ENCODE assay signal across 8 mouse cellular contexts in the genomic region with DNA sequence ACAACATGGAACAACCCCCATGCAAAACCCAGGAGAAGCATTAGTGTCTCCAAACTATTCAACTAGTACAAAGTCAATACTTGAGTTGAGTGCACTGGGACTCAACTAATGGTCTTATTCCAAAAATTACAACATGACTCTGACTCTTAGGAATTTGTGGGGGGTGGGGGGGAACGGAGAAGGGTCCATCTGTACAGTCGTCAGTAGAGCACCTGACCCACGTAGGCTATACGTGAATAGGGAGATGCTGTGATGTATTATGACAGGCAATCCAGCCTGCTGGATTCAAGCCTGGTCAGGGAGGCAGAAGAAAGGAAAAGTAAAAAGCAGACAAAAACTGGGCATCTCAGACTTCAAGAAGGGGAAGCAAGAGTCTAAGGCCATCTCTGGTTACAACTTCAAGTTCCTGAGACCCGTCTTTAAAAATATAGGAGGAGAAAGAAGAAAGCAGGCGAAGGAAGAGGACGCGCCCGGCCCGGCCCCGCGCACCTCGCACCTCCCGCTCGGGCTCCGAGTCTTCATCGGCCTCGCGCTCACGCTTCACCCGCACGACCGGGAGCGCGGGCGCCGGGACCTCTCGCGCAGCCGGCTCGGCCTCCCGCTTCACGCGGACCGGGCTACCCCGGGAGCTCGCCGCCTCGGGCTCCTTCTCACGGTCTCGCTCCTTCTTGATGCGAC. TPM values are rescaled to one million over a fixed set of nuclear protein-coding genes. Genes with fewer than 3 reads are reported as not detected.
DNase-seq lines count a peak whose midpoint lies in the region; ATAC-seq and TF ChIP-seq lines count a peak whose summit lies in the region.

No protein-coding gene starts in this region.

- peak overlapping the region; percentile 93 for H3K4me3 ChIP-seq in kidney, adult 2 months (ENCODE audit: insufficient read depth, low read depth, low read length)
- H3K4me3 ChIP-seq in hindbrain, embryonic 13.5 days = peak overlapping the region; percentile 79
- H3K4me3 ChIP-seq in midbrain, embryonic 15.5 days = peak overlapping the region; percentile 60

- no peaks in the 10 kb centered on the region for H3K27me3 ChIP-seq in kidney, adult 2 months (replicated peaks; ENCODE audit: control insufficient read depth, insufficient read depth, low read length)
- H3K27me3 ChIP-seq in hindbrain, embryonic 13.5 days = no peaks in the 10 kb centered on the region
- no peaks in the 10 kb centered on the region for H3K27me3 ChIP-seq in midbrain, embryonic 15.5 days (replicated peaks)

- peak overlapping the region; percentile 90 for H3K9ac ChIP-seq in hindbrain, embryonic 13.5 days
- peak overlapping the region; percentile 65 for H3K9ac ChIP-seq in midbrain, embryonic 15.5 days

- H3K4me1 ChIP-seq in kidney, adult 2 months (ENCODE audit: control insufficient read depth, insufficient read depth, low read length) = peaks cover 29% of the 10 kb centered on the region
- peaks cover 44% of the 10 kb centered on the region for H3K4me1 ChIP-seq in hindbrain, embryonic 13.5 days (replicated peaks)
- peaks cover 45% of the 10 kb centered on the region for H3K4me1 ChIP-seq in midbrain, embryonic 15.5 days

- H3K4me2 ChIP-seq in hindbrain, embryonic 13.5 days = peak overlapping the region; percentile 91
- H3K4me2 ChIP-seq in midbrain, embryonic 15.5 days = peak overlapping the region; percentile 76

- H3K36me3 ChIP-seq in kidney, adult 2 months (ENCODE audit: control insufficient read depth, insufficient read depth, low read length) = no peaks in the 10 kb centered on the region
- peaks cover 18% of the 10 kb centered on the region for H3K36me3 ChIP-seq in hindbrain, embryonic 13.5 days
- H3K36me3 ChIP-seq in midbrain, embryonic 15.5 days (replicated peaks) = 0 out of 2 replicates have a peak, but pooled peaks cover 4% of the 10 kb centered on the region

- ATAC-seq in hindbrain, embryonic 13.5 days (ENCODE audit: low FRiP score) = peak; percentile 37; the same call in 1 of the 2 replicates
- peak; percentile 40 for ATAC-seq in midbrain, embryonic 15.5 days (replicated peaks)

- no peak overlapping the region for H3K27ac ChIP-seq in kidney, adult 2 months (ENCODE audit: insufficient read depth, low read depth, low read length)
- peak overlapping the region; percentile 83 for H3K27ac ChIP-seq in hindbrain, embryonic 13.5 days
- H3K27ac ChIP-seq in midbrain, embryonic 15.5 days = peak overlapping the region; percentile 63

- under 1% methylated on average over 42 of the region's 42 CpGs for WGBS in kidney, adult 2 months
- WGBS in hindbrain, embryonic 13.5 days = under 1% methylated on average over 40 of the region's 42 CpGs
- under 1% methylated on average over 41 of the region's 42 CpGs for WGBS in midbrain, embryonic 15.5 days

- TF ChIP-seq CTCF in kidney, adult 2 months (conservative IDR thresholded peaks at IDR 0.05; ENCODE audit: insufficient read depth, insufficient read length, low read depth, low read length) = no peak

- TF ChIP-seq POLR2A in kidney, adult 2 months (IDR thresholded peaks at IDR 0.05; ENCODE audit: low read depth, low read length) = no peak

- no peaks in the 10 kb centered on the region for H3K9me3 ChIP-seq in hindbrain, embryonic 13.5 days
- H3K9me3 ChIP-seq in midbrain, embryonic 15.5 days = no peaks in the 10 kb centered on the region

- intact Hi-C loops in left cerebral cortex, postnatal 4 days (cut with DNase I) = no loop called here
- intact Hi-C loops in left cerebral cortex, postnatal 10 days (cut with DNase I) = no loop called here

- no peak for DNase-seq in kidney, adult 2 months
- no peak for DNase-seq in kidney, postnatal 25 days
- DNase-seq in R1 (ENCODE audit: low read depth, low spot score) = peak; percentile 22
- no peak for DNase-seq in left cerebral cortex, adult 9 months (ENCODE audit: low spot score in 2 of 2)
- no peak for DNase-seq in left cerebral cortex, postnatal 4 days
- DNase-seq in left cerebral cortex, postnatal 10 days (ENCODE audit: extremely low spot score in 1 of 2, low spot score in 2 of 2) = no peak

RNA-seq across cellular contexts. Expression of a gene that starts 0.4 kb away (rescaled TPM):
- polyA plus RNA-seq in kidney, adult 2 months (2012; rRNA removed) = 17.8 and 18.2 TPM in 2 replicates
- 46.0 and 46.7 TPM in 2 replicates for polyA plus RNA-seq in hindbrain, embryonic 13.5 days (2015; fragmentation: Nextera tagmentation; extraction: Ambion mirVana)
- polyA plus RNA-seq in midbrain, embryonic 15.5 days (2015; fragmentation: Nextera tagmentation; extraction: Ambion mirVana) = 41.0 and 41.2 TPM in 2 replicates
- total RNA-seq in left cerebral cortex, postnatal 4 days (2021) = 10 to 100 TPM; 36.2 to 37.1 TPM
- total RNA-seq in left cerebral cortex, postnatal 10 days (2021) = 10 to 100 TPM; 31.8 to 33.6 TPM

RNA-seq across cellular contexts. Expression of a gene that starts 2.6 kb away (rescaled TPM):
- 15.1 and 15.2 TPM in 2 replicates for polyA plus RNA-seq in kidney, adult 2 months (2012; rRNA removed)
- polyA plus RNA-seq in hindbrain, embryonic 13.5 days (2015; fragmentation: Nextera tagmentation; extraction: Ambion mirVana) = 20.6 and 21.1 TPM in 2 replicates
- polyA plus RNA-seq in midbrain, embryonic 15.5 days (2015; fragmentation: Nextera tagmentation; extraction: Ambion mirVana) = 18.7 and 19.4 TPM in 2 replicates
- total RNA-seq in left cerebral cortex, postnatal 4 days (2021) = 10 to 100 TPM; 17.2 to 19.3 TPM
- total RNA-seq in left cerebral cortex, postnatal 10 days (2021) = 10 to 100 TPM; 12.3 to 13.1 TPM

RNA-seq across cellular contexts. Expression of a gene that starts 10.7 kb away (rescaled TPM):
- polyA plus RNA-seq in kidney, adult 2 months (2012; rRNA removed) = 171 and 189 TPM in 2 replicates
- 14.4 and 16.0 TPM in 2 replicates for polyA plus RNA-seq in hindbrain, embryonic 13.5 days (2015; fragmentation: Nextera tagmentation; extraction: Ambion mirVana)
- polyA plus RNA-seq in midbrain, embryonic 15.5 days (2015; fragmentation: Nextera tagmentation; extraction: Ambion mirVana) = 18.5 and 19.9 TPM in 2 replicates
- 10 to 100 TPM; 28.5 to 32.2 TPM for total RNA-seq in left cerebral cortex, postnatal 4 days (2021)
- total RNA-seq in left cerebral cortex, postnatal 10 days (2021) = 10 to 100 TPM; 16.6 to 19.0 TPM

RNA-seq across cellular contexts. Expression of a gene that starts 22.2 kb away (rescaled TPM):
- 176 and 192 TPM in 2 replicates for polyA plus RNA-seq in kidney, adult 2 months (2012; rRNA removed)
- polyA plus RNA-seq in hindbrain, embryonic 13.5 days (2015; fragmentation: Nextera tagmentation; extraction: Ambion mirVana) = 141 and 147 TPM in 2 replicates
- polyA plus RNA-seq in midbrain, embryonic 15.5 days (2015; fragmentation: Nextera tagmentation; extraction: Ambion mirVana) = 137 and 141 TPM in 2 replicates
- total RNA-seq in left cerebral cortex, postnatal 4 days (2021) = 10 to 100 TPM; 56.5 to 57.0 TPM
- 10 to 100 TPM; 66.0 to 68.3 TPM for total RNA-seq in left cerebral cortex, postnatal 10 days (2021)

RNA-seq across cellular contexts. Expression of a gene that starts 35.7 kb away (rescaled TPM):
- 48.7 and 60.1 TPM in 2 replicates for polyA plus RNA-seq in kidney, adult 2 months (2012; rRNA removed)
- polyA plus RNA-seq in hindbrain, embryonic 13.5 days (2015; fragmentation: Nextera tagmentation; extraction: Ambion mirVana) = 18.8 and 20.8 TPM in 2 replicates
- 20.2 and 24.2 TPM in 2 replicates for polyA plus RNA-seq in midbrain, embryonic 15.5 days (2015; fragmentation: Nextera tagmentation; extraction: Ambion mirVana)
- total RNA-seq in left cerebral cortex, postnatal 4 days (2021) = 1 to 10 TPM; 5.9 to 8.4 TPM
- total RNA-seq in left cerebral cortex, postnatal 10 days (2021) = 1 to 10 TPM; 3.4 to 4.5 TPM
